Mouse (Mus musculus) liver, embryonic 18 days (tissue): ENCODE results near the gene Gm21778. TPM values are rescaled to one million over a fixed set of nuclear protein-coding genes. Genes with fewer than 3 reads are reported as not detected.

Experiments used
- polyA plus RNA-seq: library from polyadenylated mRNA; depleted of rRNA; stranded (reverse); fragments of >200 nt; gene quantifications from 2 replicates; pipeline ENCODE4 v1.2.3, GENCODE M21; 2012; rRNA removed

Gm21778 gene
- not detected in 2 replicates for polyA plus RNA-seq

GRCm38 (mm10) chrY:5942160-5942559 lies at the start of gene Gm21778:
TSS of gene Gm21778 (plus strand) at chrY:5942460.

Other genes starting within 250 kb of the Gm21778 start
- not detected in 2 replicates for gene Gm20914, start 216.5 kb upstream of the Gm21778 start, polyA plus RNA-seq
- gene Gm28171, start 149.1 kb upstream of the Gm21778 start, polyA plus RNA-seq = not detected in 2 replicates